Mouse (Mus musculus) kidney, postnatal 36 days (tissue): ENCODE data around the gene Sept5.

Source experiments
- DNase-seq, 2 experiments: peaks; one replicate each; pipeline ENCODE4 v3.0.0; 2021 to 2022; ENCODE audit warnings: mixed read lengths in 2 of 2

The Sept5 gene

DNA sequence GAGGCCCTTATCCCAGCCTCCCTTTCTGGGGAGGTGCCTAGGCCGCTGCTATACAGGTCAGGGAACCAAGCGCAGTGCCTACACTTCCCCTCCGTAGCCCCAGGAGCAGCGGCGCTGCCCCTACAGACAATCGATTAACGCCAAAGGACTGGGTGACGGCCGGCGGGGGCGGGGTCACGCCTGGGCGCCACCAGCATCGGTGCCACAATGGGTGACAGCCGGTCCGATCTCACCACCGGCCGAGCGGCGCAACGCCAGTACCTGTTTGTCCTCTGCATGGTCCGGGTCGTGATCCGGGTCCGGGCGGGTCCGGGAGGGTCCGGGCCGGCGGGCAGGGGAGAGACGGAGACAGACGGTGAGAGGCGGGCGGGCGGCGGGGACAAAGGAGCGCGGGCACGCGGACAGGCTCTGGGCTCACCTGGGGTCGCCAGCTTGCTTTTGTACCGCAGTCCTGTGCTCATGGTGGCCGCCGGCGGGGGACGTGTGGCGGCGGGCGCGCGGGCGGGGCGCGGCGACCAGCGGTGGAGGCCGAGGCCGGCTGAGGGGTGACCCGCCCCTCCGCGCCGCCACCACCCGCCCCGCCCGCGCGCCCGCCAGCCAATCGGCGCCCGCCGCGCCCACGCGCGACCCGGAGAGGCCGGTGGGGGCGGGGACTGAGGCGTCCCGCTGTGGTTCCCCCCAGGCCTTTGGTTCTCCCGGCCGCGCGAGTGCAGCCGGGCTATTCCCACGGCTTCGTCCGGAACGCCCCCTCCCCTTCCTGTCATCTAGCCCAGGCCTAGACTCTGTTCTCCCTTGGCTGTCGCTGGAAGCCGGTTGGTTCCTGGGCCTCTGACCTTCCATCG lies at the start of gene Sept5:
TSS of gene Sept5 (minus strand) at position 565 of the 842 bp plus-strand sequence.
- peak; percentile 48 to 75 for DNase-seq

DNA sequence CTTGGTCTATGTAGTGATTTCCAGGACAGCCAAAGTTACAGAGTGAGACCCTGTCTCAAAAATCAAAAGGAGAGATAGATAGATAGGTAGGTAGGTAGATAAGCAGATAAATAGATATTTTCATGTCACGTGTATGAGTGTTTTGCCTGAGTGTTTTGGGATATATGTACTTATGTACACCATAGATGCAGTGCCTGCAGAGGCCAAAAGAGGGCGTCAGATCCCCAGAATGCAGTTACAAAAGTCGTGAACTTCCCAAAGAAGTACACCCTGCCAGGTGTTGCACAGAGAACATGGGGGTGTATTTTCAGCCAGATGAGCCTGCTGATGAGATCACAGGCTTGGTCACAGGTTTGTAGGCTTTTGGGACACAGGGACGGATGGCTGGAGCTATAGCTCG lies 49.4 kb upstream of the Sept5 start:
- no peak for DNase-seq

DNA sequence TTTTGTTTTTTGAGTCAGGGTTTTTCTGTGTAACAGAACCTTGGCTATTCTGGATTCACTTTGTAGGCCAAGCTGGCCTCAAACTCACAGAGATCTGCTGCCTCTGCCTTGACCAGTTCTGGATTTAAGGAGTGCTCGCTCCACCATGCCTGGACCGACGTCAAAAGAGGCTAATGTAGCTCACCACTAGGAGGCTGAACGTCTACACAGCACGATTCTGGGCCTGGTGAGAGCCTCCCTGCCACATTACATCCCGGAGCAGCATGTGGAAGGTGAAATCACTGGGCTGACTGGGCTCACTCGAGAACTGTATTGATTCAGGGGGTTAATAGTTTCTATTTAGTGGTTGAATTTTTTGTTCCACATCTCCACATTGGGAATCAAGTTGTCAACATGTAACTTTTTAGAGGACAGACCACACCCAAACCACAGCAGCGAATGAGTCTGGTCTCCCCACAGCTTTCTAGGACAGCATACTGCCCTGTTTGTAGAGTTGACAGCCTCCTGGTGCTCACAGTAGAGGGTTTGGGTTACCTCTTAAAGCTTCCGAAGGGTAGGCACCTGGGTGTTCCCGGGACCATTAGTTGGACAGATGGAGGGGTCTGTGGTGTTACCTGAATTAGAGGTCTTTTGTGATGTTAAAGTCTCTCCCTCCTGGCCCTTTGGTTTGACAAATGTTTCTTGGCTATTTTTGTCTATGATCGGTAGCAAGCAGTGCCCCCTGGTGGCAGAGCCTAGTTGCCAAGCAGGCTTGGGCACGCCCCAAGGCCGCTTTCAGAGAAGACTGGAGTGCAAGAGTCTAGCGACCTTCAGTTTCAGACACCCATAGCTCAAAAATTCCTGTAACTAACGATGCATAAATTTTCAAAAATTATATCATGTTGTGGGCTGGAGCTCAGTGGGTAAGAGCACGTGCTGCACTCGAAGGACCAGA lies 48.3 kb upstream of the Sept5 start:
- peak; percentile 60 to 91 for DNase-seq

- no peak for DNase-seq
Measured at GRCm38 (mm10) chr16:18673005-18673404, 43.3 kb upstream of the Sept5 start.

DNA sequence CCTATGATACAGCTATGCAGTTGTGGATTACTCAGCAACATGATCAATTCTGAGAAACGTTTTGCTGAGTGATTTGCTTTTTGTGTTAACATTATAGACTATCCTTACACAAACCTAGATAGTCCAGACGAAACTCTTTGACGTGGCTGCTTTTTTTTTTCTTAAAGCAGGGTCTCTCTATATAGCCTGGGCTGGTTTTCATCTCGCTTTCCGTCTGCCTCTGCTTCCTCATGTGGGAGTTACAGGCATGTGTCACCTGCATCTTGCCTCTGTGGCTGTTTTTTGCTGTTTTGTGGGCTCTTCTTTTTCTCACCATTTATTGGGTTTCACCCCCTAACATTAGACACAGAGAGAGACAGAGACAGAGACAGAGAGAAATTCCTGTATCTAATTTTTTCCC lies 42.3 kb upstream of the Sept5 start:
- no peak for DNase-seq

DNA sequence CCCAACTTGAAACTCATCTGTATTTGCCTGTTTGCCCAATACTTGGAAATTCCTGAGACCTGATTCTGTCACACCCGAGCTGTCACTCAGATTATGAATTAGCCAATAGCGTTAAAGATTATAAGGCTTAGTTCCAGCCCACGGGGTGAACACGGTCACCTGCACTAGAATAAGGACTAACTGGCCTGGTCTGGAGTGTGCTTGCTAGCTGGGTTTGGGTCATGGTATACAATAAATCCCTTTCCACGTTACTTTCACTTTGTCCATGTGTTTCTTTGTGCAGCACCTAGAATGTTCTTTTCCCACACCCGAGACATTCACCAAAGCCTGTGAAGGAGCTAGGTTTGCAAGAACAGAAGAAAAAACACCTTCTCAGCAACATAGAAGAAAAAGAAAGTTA lies 40.2 kb upstream of the Sept5 start:
- DNase-seq = no peak

DNA sequence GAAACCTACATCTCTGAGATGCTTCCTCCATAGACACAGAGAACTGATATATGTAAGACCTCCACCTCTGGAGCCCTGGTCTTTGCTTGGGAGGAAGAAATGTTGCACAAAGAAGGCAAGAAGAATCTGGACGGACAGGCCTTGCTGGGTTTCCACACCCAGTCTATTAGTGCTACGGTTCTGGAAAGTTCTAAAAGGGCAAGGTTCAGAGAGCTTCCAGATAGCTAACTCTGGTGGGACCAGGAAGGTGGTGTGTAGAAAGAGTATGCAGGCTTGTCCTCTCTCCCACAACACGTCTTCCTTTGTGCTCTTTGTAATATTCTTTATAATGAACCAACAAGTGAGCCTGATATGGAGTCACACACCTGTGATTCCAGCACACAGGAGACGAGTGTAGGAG lies 28.8 kb upstream of the Sept5 start:
- DNase-seq = no peak

- no peak for DNase-seq
Measured at GRCm38 (mm10) chr16:18655372-18656098, 25.8 kb upstream of the Sept5 start.

DNA sequence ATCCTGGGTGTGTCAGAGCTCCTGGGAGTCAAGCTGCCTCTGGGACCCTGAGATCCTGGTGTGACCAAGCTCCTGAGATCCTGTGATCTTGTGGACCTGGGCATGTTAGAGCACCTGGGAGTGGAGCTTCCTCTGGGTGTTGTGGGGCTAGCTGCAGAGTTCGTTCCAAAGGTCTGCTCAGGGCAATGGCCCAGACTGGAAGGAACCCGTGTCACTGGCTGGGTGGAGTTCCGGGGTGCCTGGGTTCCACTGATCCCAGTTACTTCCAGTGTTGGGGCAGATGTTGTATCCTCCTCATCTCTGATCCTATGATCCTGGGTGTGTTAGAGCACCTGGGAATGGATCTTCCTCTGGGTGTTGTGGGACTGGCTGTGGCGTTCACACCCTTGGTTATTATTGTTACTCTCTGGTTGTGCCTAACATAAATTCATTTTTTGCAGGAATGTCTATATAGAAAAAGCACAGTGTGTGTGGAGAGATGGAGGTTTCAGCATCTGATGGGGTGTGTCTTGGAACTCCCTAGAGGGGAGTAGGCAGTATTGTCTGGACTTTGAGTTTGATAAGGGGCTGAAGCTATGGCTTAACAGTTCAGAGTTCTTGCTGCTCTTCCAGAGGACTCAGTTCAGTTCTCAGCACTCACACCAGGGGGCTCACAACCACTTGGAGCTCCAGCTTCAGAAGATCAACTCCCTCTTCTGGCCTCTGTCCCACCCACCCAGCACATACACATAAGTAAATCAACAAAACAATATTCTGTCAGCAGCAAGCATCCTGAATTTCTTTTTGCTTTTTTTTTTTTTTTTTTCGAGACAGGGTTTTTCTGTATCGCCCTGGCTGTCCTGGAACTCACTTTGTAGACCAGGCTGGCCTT lies 23.8 kb upstream of the Sept5 start:
- no peak for DNase-seq

- no peak for DNase-seq
Measured at GRCm38 (mm10) chr16:18649126-18649525, 19.4 kb upstream of the Sept5 start.

DNA sequence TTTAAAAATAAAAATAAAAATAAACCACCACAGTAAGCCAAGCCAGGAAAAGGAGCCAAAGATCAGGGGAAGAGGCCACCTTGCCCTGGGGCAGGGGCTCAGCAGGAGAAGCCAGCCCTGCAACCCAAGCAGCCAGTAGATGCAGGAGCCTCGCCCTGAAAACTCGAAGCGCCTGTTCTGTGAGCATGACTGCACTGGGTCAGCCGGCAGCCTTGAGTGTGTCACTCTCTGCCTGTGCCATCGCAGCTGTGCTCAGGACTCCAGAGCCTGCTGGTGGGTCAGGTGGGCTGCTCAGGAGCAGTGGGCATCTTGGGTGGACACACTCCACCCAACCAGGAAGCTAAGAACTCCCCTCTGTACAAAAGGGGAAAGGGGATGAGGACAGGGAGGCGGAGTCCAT lies 15.6 kb upstream of the Sept5 start:
- DNase-seq = no peak

DNA sequence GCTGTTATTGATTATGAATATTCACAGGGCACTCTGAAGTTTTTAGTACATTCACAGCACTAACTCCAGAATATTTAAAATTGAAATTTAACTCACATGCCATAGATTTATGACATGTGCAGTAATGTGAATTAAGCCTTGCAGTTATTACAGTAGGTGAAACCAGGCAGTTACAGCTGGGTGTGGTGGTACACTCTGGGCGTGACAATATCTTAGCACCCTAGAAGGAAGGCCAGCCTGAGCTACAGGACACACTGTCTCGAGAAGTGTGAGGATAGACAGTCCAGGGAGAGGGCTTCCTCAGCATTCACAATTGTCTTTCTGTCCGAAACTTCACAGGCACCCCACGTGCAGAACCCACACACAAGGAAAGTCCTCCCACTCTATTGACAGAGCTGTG lies 14.7 kb upstream of the Sept5 start:
- no peak for DNase-seq

GRCm38 (mm10) chr16:18643406-18643998 lies 13.7 kb upstream of the Sept5 start:
- no peak for DNase-seq

GRCm38 (mm10) chr16:18642897-18643296 lies 13.1 kb upstream of the Sept5 start:
- no peak for DNase-seq

GRCm38 (mm10) chr16:18642291-18642690 lies 12.5 kb upstream of the Sept5 start:
- DNase-seq = no peak

GRCm38 (mm10) chr16:18639382-18639929 lies 9.7 kb upstream of the Sept5 start:
- DNase-seq = no peak

DNA sequence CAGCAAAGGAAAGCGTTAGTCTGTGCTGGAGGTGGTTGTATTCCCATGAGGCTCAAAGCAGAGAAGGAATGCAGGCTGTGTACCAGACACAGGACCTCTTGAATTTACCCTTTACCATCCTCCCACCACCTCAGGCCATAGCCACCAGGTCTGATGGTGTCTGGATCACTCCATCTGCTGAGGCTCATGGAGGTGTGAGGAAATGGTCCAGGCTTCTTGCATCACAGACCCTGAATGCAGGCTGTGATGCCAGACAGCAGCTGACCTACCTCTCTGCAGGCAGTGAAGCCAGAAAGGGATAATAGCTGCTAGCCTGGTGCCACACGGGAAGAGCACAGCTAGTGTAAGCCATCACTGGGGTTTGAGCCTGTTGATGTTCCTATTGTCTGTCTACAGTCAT lies 8.6 kb upstream of the Sept5 start:
- no peak for DNase-seq

GRCm38 (mm10) chr16:18636804-18637203 lies 7.0 kb upstream of the Sept5 start:
- no peak for DNase-seq

DNA sequence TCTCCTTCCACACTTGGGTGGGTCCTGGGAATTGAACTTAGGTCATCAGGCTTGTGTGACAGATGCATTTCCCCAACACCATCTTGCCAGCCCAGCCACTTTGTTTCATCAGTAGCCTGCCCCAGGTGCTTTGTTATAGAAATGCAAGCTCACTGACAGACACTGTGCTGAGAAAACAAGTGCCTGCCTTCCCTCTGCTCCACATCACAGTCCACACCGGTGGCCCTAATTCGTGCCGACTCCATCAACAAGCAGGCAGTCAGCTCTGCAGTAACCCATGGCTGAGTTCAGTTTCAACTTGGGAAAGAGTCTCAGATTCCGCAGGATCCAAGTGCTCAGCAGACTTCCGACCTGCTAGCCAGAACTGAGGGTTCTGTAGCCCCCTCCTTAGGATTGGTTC lies 6.6 kb upstream of the Sept5 start:
- DNase-seq = no peak

DNA sequence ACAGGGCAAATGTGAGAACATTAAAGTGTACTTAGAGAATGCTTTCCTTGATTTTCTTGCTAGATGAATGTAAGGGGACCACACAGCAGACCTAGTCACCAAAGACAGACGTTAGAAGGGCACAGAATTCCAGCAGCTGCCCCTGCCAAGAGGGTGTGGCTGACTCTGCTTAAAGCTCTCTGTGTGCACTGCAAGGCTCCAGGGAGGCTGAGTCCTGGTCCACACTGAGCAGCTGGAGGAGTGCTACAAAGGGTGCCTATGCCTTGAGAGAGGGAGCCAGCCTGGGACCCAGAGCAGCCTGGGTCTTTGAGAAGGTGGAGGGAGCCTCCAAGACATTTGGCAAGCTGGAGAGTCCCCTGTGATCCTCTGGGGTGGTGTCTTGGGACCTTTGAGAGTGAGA lies 3.6 kb upstream of the Sept5 start:
- no peak for DNase-seq

- no peak for DNase-seq
Measured at GRCm38 (mm10) chr16:18632816-18633215, 3.1 kb upstream of the Sept5 start.
